Mouse (Mus musculus): ENCODE measurements around the gene Syt1.

DNA sequence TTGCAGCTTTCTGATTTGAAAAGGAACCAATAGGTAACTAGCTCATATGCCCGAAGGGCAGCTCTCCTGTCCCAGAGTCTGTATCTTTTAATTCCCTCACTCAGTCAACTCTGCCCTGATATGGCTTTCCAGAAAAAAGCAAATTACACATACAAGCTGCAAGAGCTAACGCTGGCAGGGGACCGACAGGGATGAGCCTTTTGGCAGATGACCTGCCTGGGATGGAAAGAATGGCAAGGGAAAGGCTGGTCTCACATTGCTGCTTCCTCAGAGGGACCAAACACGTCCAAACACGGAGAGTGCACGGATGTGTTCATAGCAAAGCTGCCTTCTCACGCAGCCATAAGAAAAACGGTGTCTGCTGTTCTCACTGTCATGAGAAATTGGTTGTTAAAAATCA, 58.6 kb downstream of the Syt1 start:
- TF ChIP-seq CTCF (IDR thresholded peaks at IDR 0.05) (no peak), EP300 (IDR thresholded peaks at IDR 0.05; ENCODE audit: insufficient read depth, low read depth, low read length) (no peak), POLR2A (IDR thresholded peaks at IDR 0.05; ENCODE audit: insufficient read depth, low read depth, low read length) (no peak)
